Mouse (Mus musculus) myocyte (in vitro differentiated cells): ENCODE measurements around the gene Myo16.

Experiments
- MYOD1 ChIP-seq, 3 experiments: IDR thresholded peaks; one replicate each; pipeline ENCODE4 v1.6.1; 2011; ENCODE audit warnings: control low read depth in 2 of 3, low read depth in 2 of 3, mild to moderate bottlenecking in 2 of 3, moderate library complexity in 1 of 3; ENCODE audit not compliant: insufficient read length in 2 of 3, control insufficient read depth in 1 of 3
- MYOG ChIP-seq, 3 experiments: IDR thresholded peaks; one replicate each; pipeline ENCODE4 v1.6.1; 2011; ENCODE audit warnings: control low read depth in 2 of 3, low read depth in 2 of 3, mild to moderate bottlenecking in 2 of 3; ENCODE audit not compliant: insufficient read length in 2 of 3, control insufficient read depth in 1 of 3, insufficient read depth in 1 of 3
- POLR2A ChIP-seq: IDR thresholded peaks from one replicate; pipeline ENCODE4 v1.6.1; 2011; ENCODE audit warnings: low read depth, mild to moderate bottlenecking, control low read depth, moderate library complexity; ENCODE audit not compliant: insufficient read length
- POLR2AphosphoS2 ChIP-seq: IDR thresholded peaks from one replicate; pipeline ENCODE4 v1.6.1; 2011; ENCODE audit warnings: low read depth, control low read depth; ENCODE audit not compliant: insufficient read length
- SRF ChIP-seq: IDR thresholded peaks from one replicate; pipeline ENCODE4 v1.6.1; 2011; ENCODE audit warnings: low read depth; ENCODE audit not compliant: control insufficient read depth, insufficient read length
- TCF12 ChIP-seq: IDR thresholded peaks from one replicate; pipeline ENCODE4 v1.6.1; 2011; ENCODE audit warnings: mild to moderate bottlenecking, control low read depth; ENCODE audit not compliant: poor library complexity, insufficient read depth, severe bottlenecking
- TCF3 ChIP-seq: IDR thresholded peaks from one replicate; pipeline ENCODE4 v1.6.1; 2011; ENCODE audit warnings: low read depth, control low read depth; ENCODE audit not compliant: insufficient read length
- USF1 ChIP-seq: IDR thresholded peaks from one replicate; pipeline ENCODE4 v1.6.1; 2011; ENCODE audit warnings: low read depth, mild to moderate bottlenecking, control low read depth, moderate library complexity

GRCm38 (mm10) chr8:10411511-10411910 is 257.8 kb downstream of the Myo16 start:
- TF ChIP-seq POLR2A (no peak), TCF12 (no peak), POLR2AphosphoS2 (no peak), TCF3 (no peak), USF1 (no peak), MYOG (IDR thresholded peaks at IDR 0.05; ENCODE audit: control insufficient read depth in 1 of 3, insufficient read depth in 1 of 3, insufficient read length in 2 of 3, low read depth in 2 of 3) (no peak), SRF (no peak), MYOD1 (IDR thresholded peaks at IDR 0.05; ENCODE audit: control insufficient read depth in 1 of 3, insufficient read length in 2 of 3, low read depth in 2 of 3) (no peak)
